Mouse (Mus musculus) kidney, postnatal 0 days (tissue): ENCODE results near the gene Abca17. TPM values are rescaled to one million over a fixed set of nuclear protein-coding genes. Genes with fewer than 3 reads are reported as not detected.
A peak's percentile ranks its signal among the peaks of the same experiment; 100 is the strongest.

Source experiments
- ATAC-seq: fragments of 200-750 bp; cut with Nextera tagmentation; replicated peaks from 2 replicates; pipeline ENCODE4 v1.8.0; 2017; ENCODE audit warnings: low read depth, moderate number of reproducible peaks, moderate TSS enrichment, moderate library complexity; ENCODE audit not compliant: low FRiP score
- DNase-seq: peaks from one replicate; pipeline ENCODE4 v3.0.0-alpha.2; 2016; ENCODE audit warnings: low spot score
- H3K27ac ChIP-seq: fragments of 300-500 bp; sonication (generic); 2 replicates; pipeline ENCODE4 v1.5.1; 2014; ENCODE audit warnings: mild to moderate bottlenecking
- H3K27me3 ChIP-seq: fragments of 300-500 bp; sonication (generic); 2 replicates; pipeline ENCODE4 v1.6.1; 2014; ENCODE audit warnings: low read length, mixed read lengths; ENCODE audit not compliant: insufficient read depth
- H3K36me3 ChIP-seq: fragments of 300-500 bp; sonication (generic); 2 replicates; pipeline ENCODE4 v1.6.1; 2014; ENCODE audit warnings: low read length, mixed read lengths; ENCODE audit not compliant: insufficient read depth
- H3K4me1 ChIP-seq: fragments of 300-500 bp; sonication (generic); replicated peaks from 2 replicates; pipeline ENCODE4 v1.6.1; 2014; ENCODE audit warnings: antibody characterized with exemption, low read length, mixed read lengths; ENCODE audit not compliant: insufficient read depth
- H3K4me2 ChIP-seq: fragments of 300-500 bp; sonication (generic); 2 replicates; pipeline ENCODE4 v1.6.1; 2014; ENCODE audit warnings: mild to moderate bottlenecking, low read length, moderate library complexity, mixed read lengths
- H3K4me3 ChIP-seq: fragments of 300-500 bp; sonication (generic); replicated peaks from 2 replicates; pipeline ENCODE4 v1.5.1; 2014; ENCODE audit warnings: low read depth, low read length
- H3K9ac ChIP-seq: fragments of 300-500 bp; sonication (generic); 2 replicates; pipeline ENCODE4 v1.6.1; 2014; ENCODE audit warnings: low read depth, low read length
- H3K9me3 ChIP-seq: fragments of 300-500 bp; sonication (generic); replicated peaks from 2 replicates; pipeline ENCODE4 v1.6.1; 2016; ENCODE audit warnings: low read length, inconsistent platforms, mixed read lengths
- CTCF ChIP-seq: IDR thresholded peaks from 2 replicates; pipeline ENCODE4 v1.5.1; 2016; ENCODE audit warnings: antibody characterized with exemption, low read depth, mild to moderate bottlenecking, moderate library complexity
- WGBS: fragments of 180-500 bp; shearing (Covaris S2); extraction: QIAGEN DNeasy Blood & Tissue Kit; methylation state at CpG from one replicate; pipeline ENCODE4 v1.1.7; 2014; 5-methylcytosine and 5-hydroxymethylcytosine counted together
- polyA plus RNA-seq: library from polyadenylated mRNA; unstranded; fragments of >200 nt; fragmentation: Nextera tagmentation; extraction: Ambion mirVana; gene quantifications from 2 replicates; pipeline ENCODE4 v1.2.1, GENCODE M21; 2015

The Abca17 gene
- polyA plus RNA-seq, 1 experiment from 2014 or later = not detected

- ATAC-seq (no peak), DNase-seq (no peak)
- TF ChIP-seq CTCF = no peak
- Histone ChIP-seq H3K4me1 (no peaks in the 10 kb centered on the region), H3K4me3 (no peak overlapping the region), H3K4me2 (no peak overlapping the region), H3K27me3 (no peaks in the 10 kb centered on the region), H3K9ac (no peak overlapping the region), H3K27ac (no peak overlapping the region), H3K36me3 (peaks cover 55% of the 10 kb centered on the region), H3K9me3 (no peaks in the 10 kb centered on the region)
- WGBS = 97% methylated on average over 8 of the region's 8 CpGs
Measured at GRCm38 (mm10) chr17:24244061-24244460, 106.8 kb downstream of the Abca17 start.

GRCm38 (mm10) chr17:24243311-24243969, 107.4 kb downstream of the Abca17 start:
- H3K4me3 ChIP-seq = no peak overlapping the region
- no peak overlapping the region for H3K9ac ChIP-seq
- WGBS = 93% methylated on average over 4 of the region's 4 CpGs
- no peaks in the 10 kb centered on the region for H3K9me3 ChIP-seq
- no peak overlapping the region for H3K4me2 ChIP-seq
- DNase-seq = peak; percentile 28
- H3K27ac ChIP-seq = no peak overlapping the region
- peaks cover 56% of the 10 kb centered on the region for H3K36me3 ChIP-seq
- TF ChIP-seq CTCF = peak; percentile 71
- no peak for ATAC-seq
- no peaks in the 10 kb centered on the region for H3K4me1 ChIP-seq
- H3K27me3 ChIP-seq = no peaks in the 10 kb centered on the region

- Histone ChIP-seq H3K4me3 (no peak overlapping the region), H3K4me2 (no peak overlapping the region), H3K36me3 (peaks cover 49% of the 10 kb centered on the region), H3K27me3 (no peaks in the 10 kb centered on the region), H3K4me1 (no peaks in the 10 kb centered on the region), H3K9ac (no peak overlapping the region), H3K9me3 (no peaks in the 10 kb centered on the region), H3K27ac (no peak overlapping the region)
- no peak for TF ChIP-seq CTCF
- 94% methylated on average over 7 of the region's 7 CpGs for WGBS
- DNase-seq = no peak
- no peak for ATAC-seq
Measured at GRCm38 (mm10) chr17:24236921-24237320, 113.9 kb downstream of the Abca17 start.

GRCm38 (mm10) chr17:24236479-24236878, 114.4 kb downstream of the Abca17 start:
- no peaks in the 10 kb centered on the region for H3K4me1 ChIP-seq
- peaks cover 47% of the 10 kb centered on the region for H3K36me3 ChIP-seq
- no peak for ATAC-seq
- no peak overlapping the region for H3K4me3 ChIP-seq
- H3K9ac ChIP-seq = no peak overlapping the region
- H3K27me3 ChIP-seq = no peaks in the 10 kb centered on the region
- H3K9me3 ChIP-seq = no peaks in the 10 kb centered on the region
- no peak for DNase-seq
- no peak for TF ChIP-seq CTCF
- no peak overlapping the region for H3K4me2 ChIP-seq
- H3K27ac ChIP-seq = no peak overlapping the region
- 100% methylated on average over 1 of the region's 1 CpGs for WGBS

GRCm38 (mm10) chr17:24227941-24228340, 122.9 kb downstream of the Abca17 start:
- Histone ChIP-seq H3K9me3 (no peaks in the 10 kb centered on the region), H3K27me3 (no peaks in the 10 kb centered on the region), H3K9ac (no peak overlapping the region), H3K4me1 (no peaks in the 10 kb centered on the region), H3K4me3 (no peak overlapping the region), H3K4me2 (no peak overlapping the region), H3K27ac (no peak overlapping the region), H3K36me3 (peaks cover 46% of the 10 kb centered on the region)
- TF ChIP-seq CTCF = no peak
- ATAC-seq (no peak), DNase-seq (no peak)
- 76% methylated on average over 7 of the region's 7 CpGs for WGBS

- no peaks in the 10 kb centered on the region for H3K9me3 ChIP-seq
- peaks cover 46% of the 10 kb centered on the region for H3K36me3 ChIP-seq
- no peaks in the 10 kb centered on the region for H3K4me1 ChIP-seq
- DNase-seq (no peak), ATAC-seq (no peak)
- no peak overlapping the region for H3K4me2 ChIP-seq
- no peak overlapping the region for H3K4me3 ChIP-seq
- 90% methylated on average over 8 of the region's 8 CpGs for WGBS
- no peak overlapping the region for H3K9ac ChIP-seq
- no peak overlapping the region for H3K27ac ChIP-seq
- TF ChIP-seq CTCF = no peak
- no peaks in the 10 kb centered on the region for H3K27me3 ChIP-seq
Measured at GRCm38 (mm10) chr17:24226721-24227120, 124.1 kb downstream of the Abca17 start.

- ATAC-seq = no peak
- peaks cover 42% of the 10 kb centered on the region for H3K36me3 ChIP-seq
- no peaks in the 10 kb centered on the region for H3K9me3 ChIP-seq
- WGBS = 92% methylated on average over 5 of the region's 5 CpGs
- no peak overlapping the region for H3K27ac ChIP-seq
- no peak overlapping the region for H3K4me3 ChIP-seq
- no peak overlapping the region for H3K9ac ChIP-seq
- no peak for DNase-seq
- H3K4me2 ChIP-seq = no peak overlapping the region
- no peaks in the 10 kb centered on the region for H3K4me1 ChIP-seq
- H3K27me3 ChIP-seq = no peaks in the 10 kb centered on the region
- TF ChIP-seq CTCF = no peak
Measured at GRCm38 (mm10) chr17:24225851-24226250, 125.0 kb downstream of the Abca17 start.
